Mouse (Mus musculus) kidney, postnatal 0 days (tissue): ENCODE measurements at regions not wholly inside any gene's neighbourhood (a gene's known extent, or its start where the extent isn't known, plus 50 kb on each side); places are given as distances from the start of the nearest gene placed in this dataset.

ENCODE experiments used
- ATAC-seq: fragments of 200-750 bp; cut with Nextera tagmentation; replicated peaks from 2 replicates; pipeline ENCODE4 v1.8.0; 2017; ENCODE audit warnings: low read depth, moderate number of reproducible peaks, moderate TSS enrichment, moderate library complexity; ENCODE audit not compliant: low FRiP score
- DNase-seq: peaks from one replicate; pipeline ENCODE4 v3.0.0-alpha.2; 2016; ENCODE audit warnings: low spot score
- H3K27ac ChIP-seq: fragments of 300-500 bp; sonication (generic); 2 replicates; pipeline ENCODE4 v1.5.1; 2014; ENCODE audit warnings: mild to moderate bottlenecking
- H3K27me3 ChIP-seq: fragments of 300-500 bp; sonication (generic); 2 replicates; pipeline ENCODE4 v1.6.1; 2014; ENCODE audit warnings: low read length, mixed read lengths; ENCODE audit not compliant: insufficient read depth
- H3K36me3 ChIP-seq: fragments of 300-500 bp; sonication (generic); 2 replicates; pipeline ENCODE4 v1.6.1; 2014; ENCODE audit warnings: low read length, mixed read lengths; ENCODE audit not compliant: insufficient read depth
- H3K4me1 ChIP-seq: fragments of 300-500 bp; sonication (generic); replicated peaks from 2 replicates; pipeline ENCODE4 v1.6.1; 2014; ENCODE audit warnings: antibody characterized with exemption, low read length, mixed read lengths; ENCODE audit not compliant: insufficient read depth
- H3K4me2 ChIP-seq: fragments of 300-500 bp; sonication (generic); 2 replicates; pipeline ENCODE4 v1.6.1; 2014; ENCODE audit warnings: mild to moderate bottlenecking, low read length, moderate library complexity, mixed read lengths
- H3K4me3 ChIP-seq: fragments of 300-500 bp; sonication (generic); replicated peaks from 2 replicates; pipeline ENCODE4 v1.5.1; 2014; ENCODE audit warnings: low read depth, low read length
- H3K9ac ChIP-seq: fragments of 300-500 bp; sonication (generic); 2 replicates; pipeline ENCODE4 v1.6.1; 2014; ENCODE audit warnings: low read depth, low read length
- H3K9me3 ChIP-seq: fragments of 300-500 bp; sonication (generic); replicated peaks from 2 replicates; pipeline ENCODE4 v1.6.1; 2016; ENCODE audit warnings: low read length, inconsistent platforms, mixed read lengths
- CTCF ChIP-seq: IDR thresholded peaks from 2 replicates; pipeline ENCODE4 v1.5.1; 2016; ENCODE audit warnings: antibody characterized with exemption, low read depth, mild to moderate bottlenecking, moderate library complexity
- WGBS: fragments of 180-500 bp; shearing (Covaris S2); extraction: QIAGEN DNeasy Blood & Tissue Kit; methylation state at CpG from one replicate; pipeline ENCODE4 v1.1.7; 2014; 5-methylcytosine and 5-hydroxymethylcytosine counted together

DNA sequence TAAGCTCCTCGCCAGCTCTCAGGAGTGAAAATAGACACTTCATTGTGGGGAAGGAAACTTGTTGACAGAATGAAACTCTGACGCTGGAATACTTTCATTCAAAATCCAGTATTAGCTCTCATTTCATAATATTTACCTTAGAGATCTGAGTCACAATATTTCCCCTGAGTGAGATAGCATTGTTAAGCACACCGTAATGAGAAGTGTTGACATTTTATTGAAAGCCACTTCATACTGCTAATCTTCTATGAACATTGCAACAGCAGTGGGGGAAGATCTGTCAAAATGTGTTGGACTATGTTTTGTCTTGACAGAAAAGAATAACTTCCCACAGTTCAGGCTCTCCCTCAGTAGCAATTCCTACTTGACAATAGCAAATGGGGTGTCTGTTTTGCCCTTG, 900.3 kb downstream of the Tmem182 start:
- DNase-seq (no peak), ATAC-seq (no peak)
- WGBS = 73% methylated on average over 3 of the region's 3 CpGs

DNA sequence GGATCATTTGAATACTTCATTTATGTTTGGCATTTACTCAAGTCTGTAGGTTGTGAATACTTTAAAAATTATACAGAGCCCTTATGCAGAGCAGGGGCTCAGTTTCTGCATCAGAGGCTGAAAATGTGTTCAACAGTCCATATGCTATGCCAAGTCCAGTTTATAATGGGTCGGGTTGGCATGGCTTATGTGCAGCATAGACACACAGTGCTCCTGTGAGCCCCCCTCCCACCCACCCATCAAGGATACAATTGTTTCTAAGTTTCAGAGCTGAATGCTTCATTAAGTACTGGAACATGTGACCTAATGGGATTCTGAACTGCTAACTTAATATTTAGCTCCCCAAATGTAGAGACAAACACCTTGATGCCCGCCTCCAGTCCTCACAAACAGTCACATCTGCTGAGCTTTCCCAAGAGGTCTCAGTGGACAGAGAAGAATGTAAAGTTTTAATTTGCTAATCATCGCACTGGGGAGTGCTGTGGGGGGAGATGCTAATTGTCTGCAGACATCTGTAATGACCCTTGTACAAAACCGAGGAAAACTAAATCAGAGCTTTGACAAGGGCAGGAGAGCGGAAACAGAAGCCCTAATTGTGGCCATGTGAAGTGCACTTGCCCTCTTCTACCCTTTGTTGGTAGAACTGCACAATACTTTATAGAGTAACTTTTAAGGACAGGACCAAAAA, 937.4 kb downstream of the Tmem182 start:
- no peak for ATAC-seq
- Histone ChIP-seq H3K4me1 (no peaks in the 10 kb centered on the region), H3K9ac (no peak overlapping the region), H3K36me3 (no peaks in the 10 kb centered on the region), H3K9me3 (no peaks in the 10 kb centered on the region), H3K4me2 (no peak overlapping the region), H3K27ac (no peak overlapping the region), H3K27me3 (no peaks in the 10 kb centered on the region), H3K4me3 (no peak overlapping the region)
- TF ChIP-seq CTCF = no peak
- DNase-seq = peak; percentile 11
- WGBS = 47% methylated on average over 5 of the region's 5 CpGs

More for the DNA sequence above, 900.3 kb downstream of the Tmem182 start:
- Histone ChIP-seq H3K9ac (no peak overlapping the region), H3K4me3 (no peak overlapping the region), H3K4me1 (no peaks in the 10 kb centered on the region), H3K4me2 (no peak overlapping the region), H3K36me3 (no peaks in the 10 kb centered on the region), H3K27ac (no peak overlapping the region), H3K9me3 (no peaks in the 10 kb centered on the region), H3K27me3 (no peaks in the 10 kb centered on the region)
- TF ChIP-seq CTCF = no peak

DNA sequence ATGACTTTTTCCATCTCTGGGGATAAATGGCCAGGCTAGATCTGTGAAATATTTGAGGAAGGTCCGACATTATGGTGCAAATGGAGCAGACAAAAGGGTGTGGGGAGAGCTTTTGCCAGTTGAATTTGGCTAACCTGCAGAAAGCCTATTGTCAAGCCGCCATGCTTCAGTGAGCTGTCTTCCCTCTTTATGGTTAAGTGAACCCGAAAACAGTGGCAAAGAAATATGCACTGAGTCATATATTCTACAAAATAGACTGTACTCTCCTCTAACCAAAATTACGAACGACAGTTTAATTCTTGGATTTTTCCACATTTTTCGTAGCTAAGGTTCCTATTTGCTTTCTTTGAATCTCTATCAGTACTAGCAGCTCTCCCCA, 937.9 kb downstream of the Tmem182 start:
- H3K27me3 ChIP-seq = no peaks in the 10 kb centered on the region
- WGBS = 50% methylated on average over 6 of the region's 6 CpGs
- no peaks in the 10 kb centered on the region for H3K4me1 ChIP-seq
- H3K9me3 ChIP-seq = no peaks in the 10 kb centered on the region
- H3K36me3 ChIP-seq = no peaks in the 10 kb centered on the region
- H3K27ac ChIP-seq = no peak overlapping the region
- TF ChIP-seq CTCF = no peak
- DNase-seq = peak; percentile 8
- H3K4me2 ChIP-seq = no peak overlapping the region
- H3K9ac ChIP-seq = no peak overlapping the region
- H3K4me3 ChIP-seq = no peak overlapping the region
- no peak for ATAC-seq

DNA sequence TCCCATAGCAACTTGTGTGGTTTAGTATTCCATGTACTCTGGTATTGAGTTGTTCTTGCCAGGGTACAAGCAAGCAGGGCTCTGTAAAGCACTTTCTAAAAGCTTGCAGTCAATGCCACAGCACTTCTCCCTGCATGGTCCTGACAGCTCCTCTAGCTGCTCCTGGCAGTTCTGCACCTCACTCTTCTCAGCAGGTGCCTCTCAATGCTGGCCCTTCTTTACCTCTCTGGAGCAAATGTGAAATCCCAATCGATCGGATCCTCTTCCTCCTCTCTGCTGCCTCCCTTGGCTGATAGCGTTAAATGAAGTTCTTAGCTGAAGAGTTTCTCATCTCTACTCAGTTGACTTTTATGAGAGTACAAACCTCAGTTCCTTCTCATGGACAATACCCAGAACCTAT, 939.1 kb downstream of the Tmem182 start:
- Histone ChIP-seq H3K9ac (no peak overlapping the region), H3K36me3 (no peaks in the 10 kb centered on the region), H3K4me1 (no peaks in the 10 kb centered on the region), H3K27ac (no peak overlapping the region), H3K4me2 (no peak overlapping the region), H3K4me3 (no peak overlapping the region), H3K9me3 (no peaks in the 10 kb centered on the region), H3K27me3 (no peaks in the 10 kb centered on the region)
- ATAC-seq (no peak), DNase-seq (no peak)
- WGBS = 49% methylated on average over 3 of the region's 3 CpGs
- no peak for TF ChIP-seq CTCF

DNA sequence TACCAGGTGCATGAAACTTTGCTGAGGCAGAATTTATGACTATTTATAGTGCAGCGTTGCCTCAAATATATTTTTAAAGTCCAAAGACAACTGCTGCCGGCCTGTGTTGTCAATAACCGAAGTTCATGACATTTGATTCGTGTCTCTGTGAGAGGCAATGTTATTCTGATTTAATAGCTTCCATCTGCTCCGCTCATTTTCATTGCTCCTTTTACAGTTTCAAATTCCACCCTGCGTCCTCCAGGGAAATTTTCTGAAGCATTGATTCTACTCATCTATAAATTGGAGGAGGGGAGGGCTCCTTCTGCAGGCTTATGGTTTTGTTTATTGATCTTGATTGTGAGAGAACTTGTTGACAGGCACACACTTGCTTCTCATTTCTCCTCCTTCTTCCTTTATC, 936.2 kb upstream of the Pou3f3 start:
- TF ChIP-seq CTCF = no peak
- no peaks in the 10 kb centered on the region for H3K36me3 ChIP-seq
- H3K4me3 ChIP-seq = no peak overlapping the region
- no peak overlapping the region for H3K27ac ChIP-seq
- no peaks in the 10 kb centered on the region for H3K9me3 ChIP-seq
- H3K27me3 ChIP-seq = no peaks in the 10 kb centered on the region
- H3K4me2 ChIP-seq = no peak overlapping the region
- H3K9ac ChIP-seq = no peak overlapping the region
- 34% methylated on average over 6 of the region's 6 CpGs for WGBS
- H3K4me1 ChIP-seq = no peaks in the 10 kb centered on the region
- DNase-seq (no peak), ATAC-seq (no peak)
